Mouse (Mus musculus) mouse embryonic stem cell (cell line): ENCODE data around the gene Gm17018.

Source experiments
- in situ Hi-C, 2 experiments: fragments of 300-500 bp; cut with MboI; formaldehyde crosslinking; loops; 1 replicate in 1 of 2; 3 replicates in 1 of 2; pipeline ENCODE4 v1.14.3; 2019 to 2020; ENCODE audit warnings: low sequenced_read_pairs in 2 of 2, low pct_unique_long_range_greater_than_20kb in 1 of 2, mixed read lengths in 1 of 2; ENCODE audit not compliant: unreplicated experiment in 1 of 2

Gene Gm17018

GRCm38 (mm10) chr19:45560153-45560890 lies at the start of gene Gm17018, which contains the start of gene Poll:
Gene Gm17018 (plus strand): TSS chr19:45560615.
Gene Poll (minus strand): TSS chr19:45560531.
- in situ Hi-C loops = no loop called here

GRCm38 (mm10) chr19:45510680-45511079 lies 49.7 kb upstream of the Gm17018 start:
- in situ Hi-C loops = no loop called here

GRCm38 (mm10) chr19:45511406-45511805 lies 49.0 kb upstream of the Gm17018 start:
- in situ Hi-C loops = no loop called here

- in situ Hi-C loops = no loop called here
These were observed 45.1 kb upstream of the Gm17018 start for GRCm38 (mm10) chr19:45515341-45515740.

GRCm38 (mm10) chr19:45516264-45516663 lies 44.2 kb upstream of the Gm17018 start:
- in situ Hi-C loops = no loop called here

- in situ Hi-C loops = no loop called here
These were observed 33.0 kb upstream of the Gm17018 start for GRCm38 (mm10) chr19:45527382-45527781.

GRCm38 (mm10) chr19:45527931-45528534 lies 32.4 kb upstream of the Gm17018 start:
- in situ Hi-C loops = no loop called here

GRCm38 (mm10) chr19:45529294-45529693 lies 31.1 kb upstream of the Gm17018 start:
- in situ Hi-C loops = no loop called here

GRCm38 (mm10) chr19:45530200-45530995 lies 30.0 kb upstream of the Gm17018 start:
- in situ Hi-C loops = no loop called here

GRCm38 (mm10) chr19:45531554-45531953 lies 28.9 kb upstream of the Gm17018 start:
- in situ Hi-C loops = no loop called here

- in situ Hi-C loops = no loop called here
These were observed 26.8 kb upstream of the Gm17018 start for GRCm38 (mm10) chr19:45533617-45534016.

GRCm38 (mm10) chr19:45535214-45535735 lies 25.1 kb upstream of the Gm17018 start:
- in situ Hi-C loops = no loop called here

GRCm38 (mm10) chr19:45535929-45536328 lies 24.5 kb upstream of the Gm17018 start:
- in situ Hi-C loops = no loop called here

- in situ Hi-C loops = no loop called here
These were observed 22.9 kb upstream of the Gm17018 start for GRCm38 (mm10) chr19:45537505-45537904.

GRCm38 (mm10) chr19:45540657-45541408 lies 19.6 kb upstream of the Gm17018 start:
- in situ Hi-C loops = loop anchor here (10.0 kb wide), 2 partner anchors 236 to 316 kb away; no protein-coding TSS in a partner anchor

- in situ Hi-C loops = loop anchor here (10.0 kb wide), 2 partner anchors 237 to 317 kb away; no protein-coding TSS in a partner anchor
These were observed 18.9 kb upstream of the Gm17018 start for GRCm38 (mm10) chr19:45541409-45542041.

- in situ Hi-C loops = loop anchor here (10.0 kb wide), 2 partner anchors 237 to 317 kb away; no protein-coding TSS in a partner anchor
These were observed 18.4 kb upstream of the Gm17018 start for GRCm38 (mm10) chr19:45542061-45542460.
